Mouse (Mus musculus) heart, postnatal 0 days (tissue): Measurements from ENCODE around the gene Gm43191.

Experiments used
- CTCF ChIP-seq: IDR thresholded peaks from 2 replicates; pipeline ENCODE4 v1.5.1; 2016; ENCODE audit warnings: antibody characterized with exemption, control low read depth, low read depth
- EP300 ChIP-seq: IDR thresholded peaks from 2 replicates; pipeline ENCODE4 v1.6.1; 2016; ENCODE audit warnings: antibody characterized with exemption, low read depth

- TF ChIP-seq CTCF (no peak), EP300 (no peak)
Observed at GRCm38 (mm10) chr3:116662463-116662863, 18.6 kb downstream of the Gm43191 start, which contains the start of gene Mfsd14a.
